Mouse (Mus musculus): ENCODE data around the gene Ercc6.

GRCm38 (mm10) chr14:32508105-32508835 is 5.1 kb upstream of the Ercc6 start:
- TF ChIP-seq GATA2 (IDR thresholded peaks at IDR 0.05; ENCODE audit: borderline replicate concordance, low read depth, low read length): no peak
- no peak for TF ChIP-seq GATA1 (IDR thresholded peaks at IDR 0.05; ENCODE audit: borderline replicate concordance, low read length)
- no peak for TF ChIP-seq CTCF (IDR thresholded peaks at IDR 0.05; ENCODE audit: low read depth, low read length)

Measured in G1E (cell line).